Mouse (Mus musculus) thymus, adult 2 months (tissue): ENCODE data around the gene Pkdrej.

ENCODE experiments used
- CTCF ChIP-seq: fragments of 200-500 bp; IDR thresholded peaks from 2 replicates; pipeline ENCODE4 v1.5.1; 2012; ENCODE audit warnings: mild to moderate bottlenecking, control low read depth, low read length, moderate library complexity, borderline replicate concordance; ENCODE audit not compliant: control insufficient read depth, poor library complexity, insufficient read depth; ENCODE audit errors: extremely low read depth
- POLR2A ChIP-seq: fragments of 200-500 bp; IDR thresholded peaks from 2 replicates; pipeline ENCODE4 v1.6.1; 2012; ENCODE audit warnings: mild to moderate bottlenecking, low read length, control low read depth, moderate library complexity; ENCODE audit not compliant: control insufficient read depth, poor library complexity, insufficient read depth; ENCODE audit errors: extremely low read depth

DNA sequence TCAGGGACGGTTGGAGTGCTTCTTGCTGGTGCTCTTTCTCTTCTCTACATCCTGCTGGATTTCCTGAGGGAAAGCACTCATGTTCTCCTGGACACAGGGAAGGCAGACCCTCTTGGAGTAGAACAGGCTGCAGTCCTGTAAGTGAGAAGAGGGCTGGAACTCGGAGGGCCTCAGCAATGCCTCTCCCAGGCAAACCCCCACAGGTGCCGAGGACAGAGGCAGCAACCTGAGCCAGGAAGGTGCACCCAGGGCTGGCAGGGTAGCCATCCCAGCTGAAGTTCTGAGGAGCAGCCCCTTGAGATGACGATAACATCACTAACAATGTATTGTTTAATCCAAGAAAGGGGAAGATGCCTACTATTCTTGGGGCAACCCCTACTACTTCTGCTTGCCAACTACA is 14.1 kb downstream of the Pkdrej start:
- TF ChIP-seq CTCF (no peak), POLR2A (no peak)
